Mouse (Mus musculus) megakaryocyte-erythroid progenitor cell, adult 5-6 weeks (primary cell): ENCODE data around the gene Morf4l2. TPM values are rescaled to one million over a fixed set of nuclear protein-coding genes. Genes with fewer than 3 reads are reported as not detected.
A peak's percentile ranks its signal among the peaks of the same experiment; 100 is the strongest.
"Not testable (repeated sequence)": the region's sequence is repeated elsewhere in the genome, so short reads cannot be mapped to it uniquely, and the experiment has no call there.

Experiments
- ATAC-seq: replicated peaks from 2 replicates; pipeline ENCODE4 v1.8.0; 2016; ENCODE audit warnings: mild to moderate bottlenecking, inconsistent platforms; ENCODE audit not compliant: severe bottlenecking, poor library complexity, low FRiP score, low TSS enrichment
- total RNA-seq, 2 experiments: library from RNA; stranded (forward) in 1 of 2; stranded (reverse) in 1 of 2; fragments of 200-1000, 215-1000 nt in 1 of 2; fragments of >200 nt in 1 of 2; fragmentation: Nextera tagmentation in 1 of 2; gene quantifications; 2 replicates each; pipeline ENCODE4 v1.2.3; 2014 to 2017

Morf4l2 gene
- total RNA-seq (2014; fragmentation: Nextera tagmentation) (244 and 291 TPM in 2 replicates), total RNA-seq (2017) (999 and 1,143 TPM in 2 replicates)

DNA sequence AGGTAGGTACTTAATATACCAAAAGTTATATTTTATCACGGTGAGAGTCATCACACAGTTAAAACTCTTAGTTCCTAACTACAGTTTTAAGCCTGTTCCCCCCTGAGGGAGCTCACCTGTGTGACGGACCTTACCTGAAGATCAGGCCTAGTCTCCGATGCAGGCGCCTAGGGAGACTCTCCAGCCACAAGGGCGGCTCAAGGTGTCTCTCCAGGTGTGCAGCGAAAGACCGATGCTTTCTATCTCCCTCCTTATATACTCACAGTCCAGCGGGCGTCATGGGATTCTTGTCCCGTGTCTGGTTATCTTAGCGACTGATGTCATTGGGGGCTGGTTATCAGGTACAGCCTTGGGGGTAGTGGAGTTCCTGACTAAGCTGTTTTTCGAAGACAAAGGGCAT is at the start of gene Morf4l2:
Gene Morf4l2 (minus strand): TSS at position 232 of the 400 bp plus-strand sequence.
- no peak for ATAC-seq

DNA sequence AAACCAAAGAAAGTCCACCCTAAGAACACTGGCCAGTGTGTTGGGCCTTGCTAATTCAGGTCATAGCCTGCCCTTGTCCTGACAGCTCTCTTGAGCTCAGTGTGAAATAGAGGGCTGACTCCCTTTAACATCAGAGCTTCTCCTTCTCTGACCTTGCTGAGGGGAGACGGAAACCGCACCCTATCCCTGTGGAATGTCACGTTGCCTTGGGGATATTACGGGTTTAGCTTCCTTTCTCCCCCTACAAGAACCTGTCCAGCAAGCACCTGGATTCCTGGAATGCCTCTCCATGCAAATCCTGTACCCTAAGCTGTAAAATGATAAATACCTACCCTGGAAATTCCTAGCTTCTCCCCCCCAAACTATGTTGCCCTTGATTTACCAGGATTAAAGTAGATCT is 46.0 kb upstream of the Morf4l2 start:
- ATAC-seq, result no peak

DNA sequence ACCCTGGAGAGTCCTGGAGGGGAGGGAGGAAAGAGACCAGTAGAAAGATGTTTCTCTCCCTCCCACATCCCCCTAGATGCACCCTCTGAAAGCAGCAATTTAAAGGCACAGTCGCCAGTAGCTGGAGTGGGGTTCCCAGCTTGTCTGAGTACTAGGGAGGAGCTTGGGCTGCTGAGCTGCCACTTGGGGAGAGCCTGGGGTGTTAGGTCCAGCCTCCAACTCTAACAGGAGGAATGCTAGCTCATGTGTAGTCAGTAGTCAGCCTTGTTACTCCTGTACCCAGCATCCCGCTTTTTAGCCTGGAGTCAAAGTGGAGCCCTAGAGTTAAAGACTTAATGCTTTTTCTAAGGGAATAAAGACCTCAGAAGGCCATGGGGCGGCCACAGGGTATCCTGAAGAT is 36.6 kb upstream of the Morf4l2 start, which contains the start of gene Glra4:
Gene Glra4 (minus strand): TSS at position 101 of the 400 bp plus-strand sequence.
- no peak for ATAC-seq

DNA sequence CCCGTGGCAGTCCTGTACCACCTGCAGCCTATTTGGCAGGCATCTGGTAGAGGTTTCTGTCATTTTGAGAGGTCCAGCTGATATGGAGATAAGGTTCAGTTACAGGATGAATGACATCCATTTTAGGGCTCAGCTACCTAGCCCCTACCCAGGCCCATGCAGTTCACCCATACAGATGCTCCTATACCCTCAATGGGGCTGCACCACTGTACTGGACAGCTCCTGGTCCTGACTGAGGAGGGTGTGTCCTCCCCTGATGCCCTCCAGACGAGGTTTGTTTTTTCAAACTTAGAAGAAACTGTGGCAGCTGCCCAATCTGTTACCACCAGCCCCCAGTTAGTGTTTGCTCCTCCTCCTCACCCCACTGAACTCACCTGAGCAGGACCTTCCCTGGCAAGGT is 35.8 kb upstream of the Morf4l2 start:
- ATAC-seq, result peak; percentile 57; the same call in 1 of the 2 replicates

DNA sequence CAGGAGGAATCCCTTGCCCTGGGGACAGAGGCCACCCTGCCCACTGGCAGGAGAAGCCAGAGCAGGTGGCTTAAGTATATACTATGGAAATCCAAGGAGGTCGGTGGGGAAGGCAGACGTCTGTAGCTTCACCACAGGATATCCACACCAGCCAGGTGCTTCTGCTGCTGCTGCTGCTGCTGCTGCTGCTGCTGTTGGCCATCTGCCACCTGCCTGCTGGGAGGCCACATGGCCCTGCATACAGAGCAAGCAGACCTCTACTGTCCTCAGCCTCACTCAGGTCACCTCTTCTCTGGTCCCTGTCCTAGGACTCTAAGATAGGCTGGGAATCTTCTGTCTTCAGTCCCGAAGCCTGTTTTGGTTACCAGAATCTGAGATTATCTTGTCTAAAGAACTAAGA is 34.6 kb upstream of the Morf4l2 start:
- ATAC-seq, result no peak

DNA sequence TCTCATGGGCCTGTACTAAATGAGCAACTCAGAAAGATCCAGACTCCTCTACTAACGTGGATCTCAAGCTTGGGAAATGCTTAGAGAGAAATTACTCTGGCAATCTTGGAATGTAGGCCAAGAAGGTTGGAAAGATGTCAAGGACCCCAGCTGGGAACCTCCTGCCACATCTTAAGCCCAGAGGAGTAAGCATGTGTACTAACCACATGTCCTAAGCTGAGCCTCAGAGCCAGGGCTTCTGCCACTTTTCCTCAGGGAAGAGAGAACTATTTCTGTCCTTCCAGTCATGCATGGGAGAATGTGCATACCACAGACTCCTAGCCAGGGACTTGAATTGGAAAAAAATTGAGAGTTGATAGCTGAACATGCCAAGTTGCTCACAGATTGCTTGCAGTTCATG is 29.5 kb upstream of the Morf4l2 start:
- no peak for ATAC-seq

DNA sequence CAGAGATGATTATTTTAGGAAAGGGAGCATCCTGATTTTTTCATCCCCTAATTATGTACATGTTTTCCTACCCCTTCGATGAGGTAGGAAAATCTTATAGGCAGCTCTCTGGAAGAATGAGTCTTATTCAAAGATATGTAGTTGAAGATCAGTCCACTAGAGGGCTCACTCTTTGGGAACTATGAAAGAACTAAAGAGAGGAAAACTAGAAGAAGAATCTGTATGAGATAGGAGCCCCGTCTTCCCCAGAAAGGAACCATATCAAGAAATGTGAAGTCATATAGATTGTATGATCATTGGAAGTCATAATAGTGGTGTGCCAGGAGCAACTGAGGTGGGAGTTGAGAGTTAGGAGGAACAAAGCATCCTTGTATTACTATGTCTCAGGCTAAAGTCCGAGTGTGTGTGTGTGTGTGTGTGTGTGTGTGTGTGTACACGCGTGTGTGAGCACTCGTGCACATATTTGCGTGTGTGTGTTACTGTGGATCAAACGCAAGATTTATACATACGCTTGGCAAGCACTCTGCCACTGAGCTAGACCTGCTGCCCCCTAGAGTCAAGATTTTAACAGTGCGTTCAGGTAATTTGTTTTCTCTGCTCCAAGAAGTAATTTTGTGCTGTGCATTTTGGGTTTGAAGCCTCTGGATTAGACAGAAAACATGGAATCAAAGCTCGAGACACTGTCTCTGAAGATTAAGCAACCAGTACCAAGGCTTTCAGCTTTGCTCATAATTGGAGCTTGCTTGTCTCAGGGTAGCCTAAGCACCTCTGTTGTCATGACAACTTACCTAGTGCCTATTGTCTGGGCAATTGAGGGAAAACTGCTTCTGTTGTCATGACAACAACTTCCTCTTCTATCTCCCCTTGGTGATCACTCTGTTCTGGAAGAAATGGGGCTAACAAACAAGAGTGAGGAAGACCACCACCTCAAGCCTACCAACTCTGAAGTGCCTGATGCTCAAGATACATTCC is 17.9 kb upstream of the Morf4l2 start:
- peak; percentile 87 for ATAC-seq

DNA sequence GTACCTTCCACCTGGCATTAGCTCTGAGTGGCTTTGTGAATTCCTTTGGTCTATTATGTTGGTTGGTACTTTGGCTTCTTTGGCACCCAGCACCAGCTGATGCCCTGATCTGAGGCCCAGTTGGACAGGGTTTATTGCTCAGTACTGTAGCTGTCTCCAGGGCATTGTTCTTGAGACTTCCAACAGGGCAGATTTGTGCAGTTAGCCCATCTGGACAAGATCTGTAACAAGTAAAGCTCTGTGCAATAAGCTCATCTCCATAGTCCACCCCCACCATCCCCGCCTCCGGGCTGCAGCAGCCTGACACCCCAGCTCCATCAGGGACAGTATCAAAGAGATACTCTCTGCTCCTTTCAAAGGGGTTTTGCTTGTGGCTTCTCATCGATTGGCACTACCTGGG is 12.0 kb upstream of the Morf4l2 start:
- no peak for ATAC-seq

DNA sequence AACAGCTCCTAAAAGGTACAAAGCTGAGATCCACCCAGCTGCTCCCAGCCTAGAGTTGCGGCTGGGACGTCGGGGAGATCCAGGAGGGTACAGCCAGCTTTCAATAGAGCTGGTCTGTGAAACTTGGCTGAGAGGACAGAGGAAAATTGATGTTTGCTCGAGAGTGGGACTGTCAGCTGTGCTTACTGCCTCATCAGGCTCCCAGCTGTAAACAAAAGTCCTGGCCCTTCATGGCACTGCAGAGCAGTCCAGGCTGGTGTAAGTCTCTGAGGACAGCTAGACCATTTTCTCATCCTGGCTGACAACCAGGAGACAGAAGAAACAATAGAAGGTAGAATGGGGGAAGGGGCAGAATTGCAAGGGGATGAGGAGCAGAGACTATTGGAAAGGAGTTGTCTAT is 5.8 kb upstream of the Morf4l2 start:
- ATAC-seq, result no peak

DNA sequence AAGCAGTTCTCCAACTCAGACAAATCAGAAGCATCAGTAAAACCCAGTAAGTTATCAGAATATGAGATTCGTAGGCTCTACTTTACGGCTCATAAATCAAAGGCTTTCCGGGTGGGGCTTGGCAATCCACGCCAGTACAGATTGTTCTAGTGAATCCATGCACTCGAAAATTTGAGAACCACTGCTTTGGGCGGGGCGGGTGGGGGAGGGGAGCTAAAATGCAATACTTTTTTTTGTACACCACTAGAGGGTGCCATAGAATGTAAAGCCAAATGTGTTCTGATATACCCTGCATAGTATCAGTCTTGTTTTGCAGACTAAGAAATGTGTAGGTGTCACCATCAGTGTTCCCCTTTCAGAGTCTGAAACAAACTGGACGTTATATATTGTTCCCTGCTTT is 1.2 kb upstream of the Morf4l2 start:
- no peak for ATAC-seq

DNA sequence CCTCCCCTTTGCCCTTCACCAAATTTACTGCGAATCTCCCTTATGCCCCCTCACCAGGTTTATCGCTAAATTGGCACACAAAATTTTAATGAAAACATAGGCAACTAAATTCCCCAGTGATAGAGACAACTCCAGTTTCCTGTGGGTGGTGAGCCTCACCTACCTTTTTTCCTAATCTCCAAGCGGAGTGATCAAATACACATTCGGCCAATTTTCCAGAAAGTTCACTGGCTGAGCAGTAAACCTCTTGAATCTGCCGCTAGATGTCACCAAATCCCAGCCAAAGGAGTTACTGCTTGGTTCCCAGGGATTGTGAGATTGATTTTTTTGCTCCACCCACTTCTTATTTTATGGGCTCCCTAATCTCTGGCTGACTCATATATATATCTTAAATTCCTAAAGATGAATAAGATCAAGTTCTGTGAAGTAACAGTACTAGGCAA is 808 bp downstream of the Morf4l2 start:
- no peak for ATAC-seq

DNA sequence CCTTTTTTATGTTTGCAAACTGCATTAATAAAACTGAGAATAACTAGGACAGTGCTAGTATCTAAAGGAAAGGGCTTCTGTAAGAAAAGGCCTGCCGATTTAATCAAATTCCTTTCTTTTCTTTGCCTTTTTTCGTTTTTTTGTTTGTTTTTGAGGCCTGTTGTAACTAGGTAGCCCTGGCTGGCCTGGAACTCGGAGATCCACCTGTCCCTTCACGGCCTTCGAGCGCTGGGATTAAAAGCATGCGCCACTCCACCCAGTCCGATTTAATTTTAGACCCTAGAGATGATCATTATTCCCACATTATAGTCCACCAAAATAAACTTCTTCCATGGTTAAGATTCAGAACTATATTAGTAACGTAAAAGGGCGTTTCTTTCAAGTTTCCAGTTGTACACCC is 1.2 kb downstream of the Morf4l2 start:
- ATAC-seq, result no peak

DNA sequence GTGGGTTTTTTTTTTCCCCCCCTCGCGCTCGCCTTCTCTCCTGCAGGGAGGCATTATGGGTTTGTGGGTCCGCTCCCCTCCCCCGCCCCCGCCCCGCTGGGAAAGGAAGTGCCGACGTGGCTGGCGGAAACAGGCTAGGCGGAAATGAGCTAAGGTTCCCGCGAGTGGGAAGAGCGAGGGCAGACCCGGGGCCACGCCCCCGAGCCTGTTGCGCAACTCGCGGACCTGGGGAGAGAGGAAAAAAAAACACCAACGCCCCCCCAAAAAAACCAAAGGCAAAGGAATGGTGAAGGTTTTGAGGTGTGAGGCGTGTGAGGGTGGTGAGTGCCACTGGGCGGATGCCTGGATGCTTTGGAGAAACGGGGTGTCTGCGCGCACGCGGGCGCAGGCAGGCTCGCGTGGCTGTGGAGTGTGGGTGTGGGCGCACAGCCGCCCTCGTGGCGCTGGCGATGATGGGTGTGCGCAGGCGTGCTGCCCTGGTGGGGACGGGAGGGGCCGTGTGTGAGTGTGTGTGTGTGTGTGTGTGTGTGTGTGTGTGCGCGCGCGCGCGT is 1.8 kb downstream of the Morf4l2 start:
- ATAC-seq, result peak; percentile 59

DNA sequence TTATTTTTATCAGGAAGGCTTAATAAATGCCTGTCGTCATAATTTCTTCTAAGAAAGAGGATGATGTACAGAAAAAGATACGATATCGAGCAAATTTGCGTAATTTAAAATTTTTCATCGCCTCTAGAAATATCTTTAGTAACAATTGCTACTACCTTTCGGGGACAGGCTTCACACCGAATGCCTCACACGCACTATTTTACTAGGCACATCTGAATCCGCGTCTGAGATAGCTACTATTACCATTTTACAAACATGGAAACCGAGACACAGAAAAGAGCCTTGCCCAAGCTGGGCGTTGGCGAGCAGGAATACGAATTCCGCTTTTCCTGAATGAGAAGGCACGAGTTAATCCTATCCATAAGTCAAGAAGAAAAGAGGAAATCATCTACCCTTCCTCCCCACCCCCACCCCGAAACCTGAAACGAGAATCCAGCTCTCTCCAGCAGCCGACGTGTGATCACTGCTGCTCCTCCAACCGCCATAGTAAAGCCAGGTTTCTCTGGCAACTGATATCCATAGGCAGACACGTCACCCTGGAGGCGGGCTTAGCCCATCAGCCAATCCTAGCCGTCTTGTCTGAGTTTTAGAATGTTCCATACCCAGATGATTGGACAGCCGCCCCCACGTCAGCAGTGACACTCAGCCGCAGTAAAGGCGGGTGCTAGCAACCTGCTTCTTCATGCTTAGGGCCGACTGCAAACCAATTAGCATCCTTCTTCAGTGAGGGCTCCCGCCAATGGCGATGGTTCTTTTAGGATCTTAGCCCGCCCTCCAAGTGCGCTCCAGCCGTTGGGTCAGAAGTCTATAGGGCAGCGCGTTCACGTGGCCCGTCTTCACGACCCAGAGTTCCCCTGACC is 2.5 kb downstream of the Morf4l2 start:
- ATAC-seq, result peak; percentile 93

DNA sequence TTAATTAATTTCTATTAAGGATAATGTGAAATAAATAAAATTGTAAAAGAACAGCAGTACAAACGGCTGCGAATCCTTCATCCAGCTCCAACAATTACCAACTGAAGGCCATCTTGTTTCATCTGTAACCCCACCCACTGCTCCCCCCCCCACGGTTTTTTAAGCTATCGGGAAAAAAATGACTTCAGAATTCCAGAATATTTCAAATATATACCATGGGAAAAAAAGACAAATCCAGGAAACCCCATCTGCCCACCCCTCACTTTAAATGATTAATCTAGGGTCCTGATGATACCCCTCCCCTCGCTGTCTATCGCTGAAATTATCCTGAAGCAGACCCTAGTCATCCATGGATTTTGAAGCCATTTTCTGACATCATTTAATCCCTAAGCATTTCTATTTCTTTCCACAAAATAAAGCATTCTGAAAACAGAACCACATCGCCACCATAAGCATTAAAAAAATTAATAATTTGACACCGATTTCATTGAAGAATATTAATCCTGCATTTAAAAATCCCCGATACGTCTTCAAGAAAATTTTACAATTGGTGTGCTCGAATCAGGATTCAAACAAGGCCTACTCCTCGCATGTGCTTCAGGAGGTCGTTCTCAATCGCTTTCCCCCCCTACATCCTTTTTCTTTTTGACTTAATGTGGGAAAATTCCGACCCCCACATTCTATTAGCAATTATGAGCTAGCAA is 3.3 kb downstream of the Morf4l2 start:
- no peak for ATAC-seq

DNA sequence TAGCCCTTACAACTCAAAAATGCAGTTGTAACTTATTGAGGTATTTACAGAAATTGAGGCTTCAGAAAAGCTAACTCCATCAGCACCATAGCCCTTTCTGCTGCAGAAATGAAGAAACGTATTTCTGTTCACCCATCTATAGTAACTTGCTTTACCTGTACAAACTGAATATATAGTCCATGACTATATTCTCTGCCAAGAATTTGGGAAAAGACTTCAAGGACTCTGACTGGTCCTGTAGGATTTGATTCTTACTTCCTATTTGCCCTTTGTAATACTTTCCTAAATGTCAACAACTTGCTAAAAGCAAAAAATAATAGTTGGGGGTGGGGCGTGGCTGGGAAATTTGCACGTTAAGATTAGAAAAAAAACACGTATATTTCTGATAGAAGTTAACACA is 11.5 kb downstream of the Morf4l2 start:
- ATAC-seq, result no peak

DNA sequence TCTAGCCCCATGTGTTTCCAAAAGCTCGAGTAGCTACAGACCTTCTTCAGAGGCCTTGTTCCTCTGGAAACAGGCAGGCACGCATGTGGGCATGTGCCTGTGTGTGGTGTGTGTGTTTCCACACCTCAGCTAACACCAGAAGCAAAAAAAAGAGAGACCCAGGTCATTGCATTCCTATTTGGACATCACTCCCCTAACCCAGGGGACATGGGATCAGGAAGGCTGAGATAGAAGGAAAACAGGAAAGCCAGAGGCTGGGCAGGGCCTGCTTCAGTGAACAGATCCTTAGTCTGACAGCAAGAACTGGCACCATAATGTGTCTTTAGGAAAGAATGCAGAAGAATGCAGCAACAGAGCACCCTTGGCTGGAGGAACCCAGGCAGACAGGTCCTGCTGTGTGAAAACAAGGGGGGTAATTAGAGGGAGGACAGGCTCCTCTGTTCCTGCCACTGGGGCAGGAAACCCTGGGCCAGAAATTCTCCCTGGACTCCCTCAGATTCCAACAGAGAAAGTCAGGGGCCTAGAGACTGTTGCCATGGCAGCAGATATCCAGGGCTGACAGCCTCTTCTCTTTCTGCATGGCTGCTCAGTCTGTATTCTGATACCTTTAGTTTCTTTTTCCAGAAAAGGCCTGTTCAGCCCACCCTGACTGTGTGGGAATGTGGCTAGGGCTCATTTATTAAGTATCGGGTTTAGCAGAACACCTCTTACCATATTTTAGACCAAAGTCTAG is 28.6 kb downstream of the Morf4l2 start:
- ATAC-seq, result not testable (repeated sequence)

DNA sequence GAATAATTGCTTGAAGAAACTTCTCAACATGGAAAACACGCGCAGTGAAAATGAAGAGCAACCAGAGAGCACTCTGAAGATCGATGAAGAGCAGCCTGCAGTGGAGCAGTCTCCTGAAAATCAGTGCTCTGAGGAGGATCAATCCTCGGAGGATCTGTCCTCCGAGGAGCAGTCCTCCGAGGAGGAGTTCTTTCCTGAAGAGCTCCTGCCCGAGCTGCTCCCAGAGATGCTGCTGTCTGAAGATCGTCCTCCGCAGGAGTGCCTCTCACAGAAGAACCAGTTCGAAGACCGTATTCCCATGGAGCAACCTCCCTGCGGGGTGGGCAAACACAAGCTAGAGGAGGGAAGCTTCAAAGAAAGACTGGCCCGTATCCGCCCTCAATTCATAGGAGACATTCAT is 34.7 kb downstream of the Morf4l2 start:
- no peak for ATAC-seq
